Mouse (Mus musculus) cerebellum, adult 9-11 months (tissue): ENCODE measurements around the gene Tyrobp.

Source experiments
- DNase-seq: peaks from one replicate; pipeline ENCODE4 v3.0.0; 2022

Gene Tyrobp

GRCm38 (mm10) chr7:30429327-30429726, 15.8 kb downstream of the Tyrobp start:
- no peak for DNase-seq

GRCm38 (mm10) chr7:30430191-30430590, 16.6 kb downstream of the Tyrobp start:
- DNase-seq = no peak

- peak; percentile 94 for DNase-seq
Observed at GRCm38 (mm10) chr7:30431793-30432192, 18.2 kb downstream of the Tyrobp start.

GRCm38 (mm10) chr7:30434238-30434637, 20.7 kb downstream of the Tyrobp start:
- no peak for DNase-seq

GRCm38 (mm10) chr7:30434701-30435100, 21.1 kb downstream of the Tyrobp start:
- no peak for DNase-seq

- DNase-seq = no peak
Observed at GRCm38 (mm10) chr7:30435156-30435555, 21.6 kb downstream of the Tyrobp start.

GRCm38 (mm10) chr7:30436879-30437278, 23.3 kb downstream of the Tyrobp start:
- DNase-seq = no peak

GRCm38 (mm10) chr7:30439734-30440133, 26.2 kb downstream of the Tyrobp start:
- no peak for DNase-seq

GRCm38 (mm10) chr7:30440697-30441096, 27.1 kb downstream of the Tyrobp start:
- DNase-seq = peak; percentile 66

GRCm38 (mm10) chr7:30443696-30444095, 30.1 kb downstream of the Tyrobp start:
- DNase-seq = no peak

- peak; percentile 68 for DNase-seq
Observed at GRCm38 (mm10) chr7:30444154-30444970, 30.8 kb downstream of the Tyrobp start.

GRCm38 (mm10) chr7:30444971-30445751, 31.6 kb downstream of the Tyrobp start, which contains the start of gene Aplp1:
Aplp1 (minus strand) TSS chr7:30445535.
- peak; percentile 83 for DNase-seq

- DNase-seq = no peak
Observed at GRCm38 (mm10) chr7:30450241-30450640, 36.7 kb downstream of the Tyrobp start.

GRCm38 (mm10) chr7:30453327-30453726, 39.8 kb downstream of the Tyrobp start:
- no peak for DNase-seq

- DNase-seq = no peak
Observed at GRCm38 (mm10) chr7:30453766-30454165, 40.2 kb downstream of the Tyrobp start.

- DNase-seq = no peak
Observed at GRCm38 (mm10) chr7:30454259-30454658, 40.7 kb downstream of the Tyrobp start.

- no peak for DNase-seq
Observed at GRCm38 (mm10) chr7:30456487-30456886, 42.9 kb downstream of the Tyrobp start.

- no peak for DNase-seq
Observed at GRCm38 (mm10) chr7:30456911-30457628, 43.5 kb downstream of the Tyrobp start.

GRCm38 (mm10) chr7:30457629-30458330, 44.2 kb downstream of the Tyrobp start, which contains the start of the genes Kirrel2 and Nphs1:
Kirrel2 (minus strand) TSS chr7:30457690.
Nphs1 (plus strand) TSS chr7:30458315.
- no peak for DNase-seq

GRCm38 (mm10) chr7:30459484-30459883, 45.9 kb downstream of the Tyrobp start:
- DNase-seq = no peak

- no peak for DNase-seq
Observed at GRCm38 (mm10) chr7:30463568-30463967, 50.0 kb downstream of the Tyrobp start.

GRCm38 (mm10) chr7:30463996-30464395, 50.4 kb downstream of the Tyrobp start:
- no peak for DNase-seq
